Mouse (Mus musculus) adrenal gland, adult (tissue): ENCODE data around the gene E130114P18Rik.
A peak's percentile ranks its signal among the peaks of the same experiment; 100 is the strongest.

Experiments used
- DNase-seq, 2 experiments: peaks; one replicate each; pipeline ENCODE4 v3.0.0; 2022 to 2023; ENCODE audit warnings: low spot score in 1 of 2; ENCODE audit not compliant: inconsistent age in 2 of 2

E130114P18Rik gene

GRCm38 (mm10) chr4:97663922-97664321 is 114.0 kb downstream of the E130114P18Rik start:
- no peak for DNase-seq

GRCm38 (mm10) chr4:97662841-97663240 is 115.0 kb downstream of the E130114P18Rik start:
- no peak for DNase-seq

- no peak for DNase-seq
These were observed 116.1 kb downstream of the E130114P18Rik start for GRCm38 (mm10) chr4:97661611-97662273.

GRCm38 (mm10) chr4:97657586-97657985 is 120.3 kb downstream of the E130114P18Rik start:
- DNase-seq, result no peak

GRCm38 (mm10) chr4:97649626-97650015 is 128.3 kb downstream of the E130114P18Rik start:
- DNase-seq, result no peak

GRCm38 (mm10) chr4:97648825-97649625 is 128.9 kb downstream of the E130114P18Rik start:
- peak; percentile 13 to 35 for DNase-seq

GRCm38 (mm10) chr4:97648436-97648707 is 129.5 kb downstream of the E130114P18Rik start:
- DNase-seq, result no peak

GRCm38 (mm10) chr4:97647700-97648435 is 130.0 kb downstream of the E130114P18Rik start:
- DNase-seq, result no peak

- no peak for DNase-seq
These were observed 130.6 kb downstream of the E130114P18Rik start for GRCm38 (mm10) chr4:97647236-97647635.

- DNase-seq, result no peak
These were observed 137.5 kb downstream of the E130114P18Rik start for GRCm38 (mm10) chr4:97640385-97640784.

GRCm38 (mm10) chr4:97636569-97636968 is 141.3 kb downstream of the E130114P18Rik start:
- no peak for DNase-seq

GRCm38 (mm10) chr4:97635757-97636292 is 142.1 kb downstream of the E130114P18Rik start:
- no peak for DNase-seq

- no peak for DNase-seq
These were observed 142.6 kb downstream of the E130114P18Rik start for GRCm38 (mm10) chr4:97635296-97635755.

- DNase-seq, result no peak
These were observed 148.8 kb downstream of the E130114P18Rik start for GRCm38 (mm10) chr4:97628881-97629605.

- no peak for DNase-seq
These were observed 151.7 kb downstream of the E130114P18Rik start for GRCm38 (mm10) chr4:97626002-97626720.

- DNase-seq, result peak in 1 of 2 experiments; percentile 39
These were observed 154.7 kb downstream of the E130114P18Rik start for GRCm38 (mm10) chr4:97623165-97623564.

GRCm38 (mm10) chr4:97621731-97622130 is 156.1 kb downstream of the E130114P18Rik start:
- no peak for DNase-seq

GRCm38 (mm10) chr4:97620409-97620808 is 157.5 kb downstream of the E130114P18Rik start:
- DNase-seq, result no peak

GRCm38 (mm10) chr4:97618668-97619373 is 159.1 kb downstream of the E130114P18Rik start:
- peak in 1 of 2 experiments; percentile 32 for DNase-seq
